In the genomic region with DNA sequence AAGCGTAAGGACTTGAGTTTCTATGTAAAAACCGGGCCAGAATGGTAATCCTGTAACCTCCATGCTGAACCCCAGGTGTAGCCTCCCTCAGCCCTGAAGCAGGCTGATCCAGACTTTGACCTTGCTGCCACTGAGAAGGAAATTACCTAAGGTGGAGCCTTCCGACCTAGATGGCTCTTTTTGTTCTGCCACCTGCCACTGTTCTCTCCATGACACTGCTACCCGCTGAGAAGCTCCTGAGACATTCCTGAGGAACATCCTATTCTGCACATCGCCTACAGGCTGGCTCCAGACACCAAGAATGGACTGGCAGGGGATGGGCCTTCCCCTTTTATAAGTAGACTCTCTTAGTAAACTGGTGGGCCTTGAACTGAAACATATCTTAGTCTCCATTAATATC, we compare ENCODE assay signal across 2 mouse cellular contexts. TPM values are rescaled to one million over a fixed set of nuclear protein-coding genes. Genes with fewer than 3 reads are reported as not detected.
"Had no signal": no experiment of that assay in that cellular context is flagged by ENCODE, and none has a peak within 500 bp of the region (broad histone marks: within the 10 kb centered on the region; RNA-seq: fewer than 3 reads in every experiment).

No protein-coding gene starts in this region.

RNA-seq across cellular contexts. Expression of a gene that starts 28.3 kb away (rescaled TPM):
- total RNA-seq: neutrophil, adult 5-6 weeks had no signal
- polyA plus RNA-seq: testis, adult 2 months had no signal
